Mouse (Mus musculus) spleen, adult 12 weeks (tissue): ENCODE measurements around the gene Cutal.
A peak's percentile ranks its signal among the peaks of the same experiment; 100 is the strongest.

Experiments used
- DNase-seq: peaks from one replicate; pipeline ENCODE4 v3.0.0; 2022; ENCODE audit warnings: low spot score

Gene Cutal

GRCm38 (mm10) chr2:34884186-34884585 lies 10.0 kb downstream of the Cutal start:
- no peak for DNase-seq

- no peak for DNase-seq
Observed at GRCm38 (mm10) chr2:34893950-34894349, 19.8 kb downstream of the Cutal start.

- no peak for DNase-seq
Observed at GRCm38 (mm10) chr2:34895503-34896113, 21.4 kb downstream of the Cutal start.

- no peak for DNase-seq
Observed at GRCm38 (mm10) chr2:34896821-34897460, 22.7 kb downstream of the Cutal start.

GRCm38 (mm10) chr2:34897820-34898219 lies 23.6 kb downstream of the Cutal start:
- peak; percentile 15 for DNase-seq

GRCm38 (mm10) chr2:34899682-34900081 lies 25.5 kb downstream of the Cutal start:
- no peak for DNase-seq

- no peak for DNase-seq
Observed at GRCm38 (mm10) chr2:34900412-34900811, 26.2 kb downstream of the Cutal start.

GRCm38 (mm10) chr2:34901726-34902125 lies 27.5 kb downstream of the Cutal start:
- no peak for DNase-seq

GRCm38 (mm10) chr2:34902731-34903130 lies 28.5 kb downstream of the Cutal start:
- DNase-seq = no peak

- DNase-seq = no peak
Observed at GRCm38 (mm10) chr2:34903191-34903590, 29.0 kb downstream of the Cutal start.

- no peak for DNase-seq
Observed at GRCm38 (mm10) chr2:34903652-34904405, 29.6 kb downstream of the Cutal start.

- DNase-seq = peak; percentile 95
Observed at GRCm38 (mm10) chr2:34904849-34905542, 30.8 kb downstream of the Cutal start.

- DNase-seq = no peak
Observed at GRCm38 (mm10) chr2:34906426-34906825, 32.2 kb downstream of the Cutal start.

- DNase-seq = peak; percentile 58
Observed at GRCm38 (mm10) chr2:34906861-34907604, 32.8 kb downstream of the Cutal start.

- no peak for DNase-seq
Observed at GRCm38 (mm10) chr2:34909719-34910118, 35.5 kb downstream of the Cutal start.

- no peak for DNase-seq
Observed at GRCm38 (mm10) chr2:34911871-34912270, 37.7 kb downstream of the Cutal start.

- no peak for DNase-seq
Observed at GRCm38 (mm10) chr2:34912613-34913012, 38.4 kb downstream of the Cutal start.

- peak; percentile 10 for DNase-seq
Observed at GRCm38 (mm10) chr2:34913218-34914068, 39.2 kb downstream of the Cutal start, which contains the start of gene Phf19. Gene Phf19, minus strand, starts transcription at chr2:34914026.

- DNase-seq = no peak
Observed at GRCm38 (mm10) chr2:34914069-34914822, 40.0 kb downstream of the Cutal start.

- no peak for DNase-seq
Observed at GRCm38 (mm10) chr2:34914823-34915082, 40.6 kb downstream of the Cutal start.
